Mouse (Mus musculus) retina, postnatal 1 day (tissue): ENCODE data around the gene Nrap.
"Not testable (repeated sequence)": the region's sequence is repeated elsewhere in the genome, so short reads cannot be mapped to it uniquely, and the experiment has no call there.

Experiments
- DNase-seq: peaks from one replicate; pipeline ENCODE4 v3.0.0-alpha.2; 2012

The Nrap gene

DNA sequence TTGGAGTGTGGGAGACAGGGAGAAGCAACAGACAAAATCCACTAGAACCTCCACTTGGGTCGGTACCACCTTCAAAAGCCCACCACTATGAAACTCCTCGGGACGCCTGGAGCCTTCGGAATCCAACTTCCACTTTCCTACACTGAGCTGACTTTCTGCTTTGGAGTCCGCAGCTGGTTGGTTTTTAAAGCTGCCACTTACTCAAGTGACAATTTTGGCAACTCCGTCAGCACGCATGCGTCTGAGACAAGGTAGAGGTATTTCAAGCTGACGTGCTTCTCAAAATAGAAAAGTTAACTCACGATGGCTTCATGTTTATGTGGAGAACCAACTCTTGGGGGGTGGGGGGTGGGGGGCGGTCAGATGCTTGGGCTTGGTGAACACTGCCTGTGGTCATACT is at the start of gene Nrap:
TSS of gene Nrap (minus strand) at position 159 of the 400 bp plus-strand sequence.
- no peak for DNase-seq

GRCm38 (mm10) chr19:56439072-56439434 is 49.2 kb upstream of the Nrap start:
- no peak for DNase-seq

GRCm38 (mm10) chr19:56438357-56439071 is 48.7 kb upstream of the Nrap start:
- DNase-seq: no peak

GRCm38 (mm10) chr19:56436380-56436779 is 46.5 kb upstream of the Nrap start:
- DNase-seq: no peak

- DNase-seq: no peak
Measured at GRCm38 (mm10) chr19:56433581-56433980, 43.7 kb upstream of the Nrap start.

DNA sequence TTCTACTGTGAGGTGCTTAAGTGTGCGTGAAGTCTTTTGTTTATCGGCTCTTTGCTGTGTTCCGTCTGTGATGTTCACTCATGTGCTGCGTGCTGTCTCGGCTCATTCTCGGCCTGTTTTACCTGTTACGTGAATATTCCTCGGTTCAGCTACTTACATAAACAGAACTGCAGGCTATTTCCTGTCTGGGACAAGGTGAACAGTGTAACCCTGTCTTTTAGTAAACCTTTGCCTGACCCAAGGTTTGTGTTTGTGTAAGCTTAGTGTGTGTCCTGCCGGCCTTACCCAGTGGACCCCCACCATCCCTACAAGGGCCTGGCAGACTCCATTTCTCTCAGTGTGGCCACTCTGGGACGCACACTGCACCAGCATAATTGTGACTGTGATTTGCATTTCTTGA is 42.9 kb upstream of the Nrap start:
- no peak for DNase-seq

DNA sequence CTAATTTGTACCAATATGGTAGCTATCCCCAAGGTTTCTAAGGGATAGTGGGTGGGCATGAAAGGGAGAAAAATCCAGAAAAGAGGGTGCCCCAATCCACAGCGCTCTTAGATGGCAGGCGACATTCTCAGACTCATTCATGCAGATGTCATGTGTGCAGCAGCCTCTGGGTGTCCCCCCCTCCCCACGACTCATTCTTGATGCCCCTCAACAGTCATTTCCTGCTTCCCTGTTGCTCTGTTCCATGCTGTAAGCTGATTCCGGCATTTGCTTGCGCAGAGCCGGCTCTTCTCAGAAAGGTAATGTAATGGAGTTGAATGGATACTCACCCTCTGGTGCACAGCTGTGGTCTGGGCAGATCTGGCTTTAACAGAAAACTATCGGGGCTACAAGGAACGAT is 40.5 kb upstream of the Nrap start:
- peak; percentile 28 for DNase-seq

DNA sequence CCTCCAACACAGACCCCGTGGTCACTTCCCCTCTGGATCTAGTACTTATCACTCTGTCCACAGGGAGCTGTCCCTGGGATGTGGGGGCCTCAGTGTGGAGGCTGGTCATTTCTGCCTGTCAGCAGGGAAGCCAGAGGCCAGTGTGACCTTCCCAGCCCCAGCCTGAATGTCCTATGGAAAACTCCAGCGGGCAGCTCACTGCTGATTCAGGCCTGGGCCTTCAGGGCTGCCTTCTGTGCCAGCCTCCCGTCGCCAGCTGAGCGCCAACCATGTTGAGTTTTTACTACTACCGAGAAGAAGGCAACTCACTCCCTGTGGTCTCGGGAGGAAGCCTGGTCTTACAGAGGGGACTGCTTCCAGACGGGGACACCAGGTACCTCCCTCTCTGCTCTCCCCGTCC is 35.7 kb upstream of the Nrap start:
- DNase-seq: peak; percentile 14

GRCm38 (mm10) chr19:56424606-56425395 is 35.0 kb upstream of the Nrap start:
- DNase-seq: peak; percentile 48

- no peak for DNase-seq
Measured at GRCm38 (mm10) chr19:56423370-56423769, 33.5 kb upstream of the Nrap start.

- DNase-seq: peak; percentile 89
Measured at GRCm38 (mm10) chr19:56422476-56423338, 32.9 kb upstream of the Nrap start.

GRCm38 (mm10) chr19:56420345-56420744 is 30.5 kb upstream of the Nrap start:
- no peak for DNase-seq

- DNase-seq: no peak
Measured at GRCm38 (mm10) chr19:56419452-56419851, 29.6 kb upstream of the Nrap start.

DNA sequence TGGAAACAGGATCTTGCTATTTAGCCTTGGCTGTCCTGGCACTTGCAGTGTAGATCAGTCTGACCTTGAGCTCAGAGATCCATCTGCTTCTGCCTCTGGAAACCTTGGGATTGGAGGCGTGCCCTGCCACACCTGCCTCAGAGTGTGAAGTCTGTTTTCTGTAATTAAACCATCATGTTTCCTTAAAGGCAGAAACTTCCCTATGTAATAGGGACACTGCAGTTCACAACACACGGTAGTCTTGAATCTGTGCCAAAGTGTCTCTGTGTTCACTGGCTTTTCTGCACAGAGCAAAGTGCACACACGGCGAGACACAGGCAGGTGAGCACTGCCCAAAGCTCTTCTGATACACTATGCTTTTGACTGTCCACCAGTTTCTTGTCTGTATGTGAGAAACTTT is 28.6 kb upstream of the Nrap start:
- DNase-seq: no peak

GRCm38 (mm10) chr19:56409884-56410283 is 20.0 kb upstream of the Nrap start:
- not testable (repeated sequence) for DNase-seq

DNA sequence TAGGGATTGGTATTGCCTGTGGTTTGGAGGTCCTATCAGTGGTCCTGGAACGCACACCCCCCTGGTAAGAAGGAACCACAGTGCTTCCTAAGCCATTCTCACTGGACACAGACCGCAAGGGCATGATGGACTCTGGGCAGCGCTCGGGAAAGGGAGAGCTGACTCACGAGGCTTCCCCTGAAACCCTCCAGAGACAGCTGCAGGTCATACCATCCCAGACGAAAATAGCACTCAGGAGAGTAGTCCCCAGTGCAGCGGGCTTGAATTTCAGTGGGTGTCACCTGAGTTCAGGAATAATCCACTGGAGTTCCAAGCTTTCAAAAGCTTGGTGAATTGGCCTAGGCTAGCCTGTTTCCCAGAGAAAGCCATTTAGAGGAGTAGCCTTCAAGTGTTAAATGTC is 16.7 kb upstream of the Nrap start:
- DNase-seq: no peak

DNA sequence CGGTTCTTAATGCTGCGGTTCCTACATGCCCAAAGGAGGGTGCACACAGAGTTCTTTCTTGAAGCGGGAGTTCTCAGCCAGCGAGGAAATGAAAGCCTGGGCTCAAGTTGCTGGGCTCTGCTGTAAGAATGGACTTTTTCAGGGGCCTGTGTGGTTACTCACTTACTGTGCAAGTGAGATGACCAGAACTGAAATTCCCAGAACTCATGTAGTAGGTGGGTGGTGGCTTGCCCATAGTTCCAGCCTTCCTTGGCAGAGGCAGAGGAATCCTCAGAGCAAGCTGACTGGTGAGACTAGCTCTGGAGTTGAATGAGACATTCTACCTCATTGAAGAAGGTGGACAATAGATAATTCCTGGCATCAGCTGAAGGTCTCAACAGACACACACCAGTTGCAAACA is 16.0 kb upstream of the Nrap start:
- no peak for DNase-seq

- peak; percentile 46 for DNase-seq
Measured at GRCm38 (mm10) chr19:56401864-56402263, 12.0 kb upstream of the Nrap start.

- peak; percentile 48 for DNase-seq
Measured at GRCm38 (mm10) chr19:56400200-56400599, 10.4 kb upstream of the Nrap start.

DNA sequence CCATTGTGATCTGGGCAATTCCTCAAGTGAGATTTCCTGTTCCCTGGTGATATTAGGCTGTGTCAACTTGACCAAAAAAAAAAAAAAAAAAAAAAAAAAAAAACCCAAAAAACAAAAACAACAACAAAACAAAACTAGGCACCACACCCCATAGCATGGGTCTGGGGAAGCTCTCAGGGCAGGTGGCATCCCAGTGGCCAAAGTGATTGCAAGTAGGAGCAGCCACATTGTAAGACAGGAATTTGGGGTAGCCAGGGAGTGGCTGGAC is 8.6 kb upstream of the Nrap start:
- no peak for DNase-seq

DNA sequence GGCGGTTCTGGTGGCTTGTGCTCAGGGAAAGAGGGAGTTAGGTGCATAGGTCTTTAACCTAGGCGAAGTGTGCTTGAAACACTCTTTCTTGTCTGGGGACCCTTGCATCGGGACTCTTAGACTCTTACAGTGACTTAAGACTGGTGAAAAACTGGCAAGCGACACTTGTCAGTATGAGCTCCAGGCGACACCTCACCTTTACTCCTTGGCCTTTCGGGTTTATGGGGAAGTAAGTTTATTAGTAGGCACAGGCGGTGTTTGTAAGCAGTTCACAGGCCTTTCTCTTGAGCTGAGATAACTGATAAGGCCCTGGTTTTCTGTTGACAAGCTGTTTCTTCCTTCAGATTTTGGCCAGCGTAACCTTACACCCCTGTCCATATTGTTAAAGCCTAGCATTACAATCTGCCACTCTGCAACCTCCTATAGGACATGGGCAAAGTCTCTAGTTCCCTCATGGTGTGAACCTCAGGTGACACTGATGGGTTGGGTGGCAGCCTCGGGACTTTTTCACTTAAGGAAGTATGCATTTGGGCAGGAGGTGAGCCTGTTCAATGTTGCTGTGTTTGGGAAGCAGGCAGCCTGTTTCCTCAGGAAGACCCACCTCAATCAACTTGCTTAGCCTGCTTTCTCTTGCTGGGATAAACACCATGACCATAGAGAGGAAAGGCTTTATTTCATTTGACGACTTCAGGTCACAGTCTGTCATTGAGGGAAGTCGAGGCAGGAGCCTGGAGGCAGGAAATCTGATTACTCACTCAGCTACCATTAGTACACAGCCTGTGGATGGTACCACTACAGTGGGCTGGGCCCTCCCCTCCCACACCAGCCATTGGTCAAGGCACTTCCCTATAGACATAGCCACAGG is 8.1 kb upstream of the Nrap start:
- DNase-seq: no peak
